Mouse (Mus musculus) midbrain, embryonic 11.5 days (tissue): ENCODE measurements at regions not wholly inside any gene's neighbourhood (a gene's known extent, or its start where the extent isn't known, plus 50 kb on each side); places are given as distances from the start of the nearest gene placed in this dataset.

Experiments
- ATAC-seq: fragments of 200-750 bp; cut with Nextera tagmentation; 2 replicates; pipeline ENCODE4 v1.8.0; 2017; ENCODE audit warnings: moderate TSS enrichment, moderate library complexity; ENCODE audit not compliant: low FRiP score
- DNase-seq: peaks from one replicate; pipeline ENCODE4 v3.0.0; 2015; ENCODE audit warnings: low spot score; ENCODE audit errors: missing footprints
- H3K27ac ChIP-seq: fragments of 300-500 bp; sonication (generic); 2 replicates; pipeline ENCODE4 v1.5.1; 2014; ENCODE audit warnings: low read depth, low read length
- H3K27me3 ChIP-seq: fragments of 300-500 bp; sonication (generic); 2 replicates; pipeline ENCODE4 v1.6.1; 2014; ENCODE audit warnings: mild to moderate bottlenecking, low read length, moderate library complexity, mixed read lengths; ENCODE audit not compliant: control insufficient read depth, insufficient read depth
- H3K36me3 ChIP-seq: fragments of 300-500 bp; sonication (generic); 2 replicates; pipeline ENCODE4 v1.6.1; 2014; ENCODE audit warnings: mild to moderate bottlenecking, low read length, moderate library complexity, mixed read lengths; ENCODE audit not compliant: control insufficient read depth, insufficient read depth
- H3K4me1 ChIP-seq: fragments of 300-500 bp; sonication (generic); 2 replicates; pipeline ENCODE4 v1.6.1; 2014; ENCODE audit warnings: low read length; ENCODE audit not compliant: control insufficient read depth, insufficient read depth
- H3K4me2 ChIP-seq: fragments of 300-500 bp; sonication (generic); 2 replicates; pipeline ENCODE4 v1.6.1; 2014; ENCODE audit warnings: mild to moderate bottlenecking, moderate library complexity
- H3K4me3 ChIP-seq: fragments of 300-500 bp; sonication (generic); 2 replicates; pipeline ENCODE4 v1.5.1; 2014; ENCODE audit warnings: low read depth, low read length
- H3K9ac ChIP-seq: fragments of 300-500 bp; sonication (generic); 2 replicates; pipeline ENCODE4 v1.6.1; 2014; ENCODE audit warnings: low read length
- H3K9me3 ChIP-seq: fragments of 300-500 bp; sonication (generic); 2 replicates; pipeline ENCODE4 v1.6.1; 2016; ENCODE audit warnings: low read length; ENCODE audit not compliant: control insufficient read depth
- WGBS: fragments of 180-500 bp; shearing (Covaris S2); extraction: QIAGEN DNeasy Blood & Tissue Kit; methylation state at CpG from one replicate; pipeline ENCODE4 v1.1.7; 2014; 5-methylcytosine and 5-hydroxymethylcytosine counted together

- ATAC-seq = no peak
- Histone ChIP-seq H3K27ac (no peak overlapping the region), H3K4me2 (no peak overlapping the region), H3K4me3 (no peak overlapping the region), H3K36me3 (no peaks in the 10 kb centered on the region), H3K9me3 (no peaks in the 10 kb centered on the region), H3K9ac (no peak overlapping the region), H3K27me3 (no peaks in the 10 kb centered on the region), H3K4me1 (no peaks in the 10 kb centered on the region)
- WGBS = 85% methylated on average over 2 of the region's 2 CpGs
- DNase-seq = no peak
Observed at GRCm38 (mm10) chr7:124685424-124685823, 702.8 kb downstream of the Hs3st4 start.

DNA sequence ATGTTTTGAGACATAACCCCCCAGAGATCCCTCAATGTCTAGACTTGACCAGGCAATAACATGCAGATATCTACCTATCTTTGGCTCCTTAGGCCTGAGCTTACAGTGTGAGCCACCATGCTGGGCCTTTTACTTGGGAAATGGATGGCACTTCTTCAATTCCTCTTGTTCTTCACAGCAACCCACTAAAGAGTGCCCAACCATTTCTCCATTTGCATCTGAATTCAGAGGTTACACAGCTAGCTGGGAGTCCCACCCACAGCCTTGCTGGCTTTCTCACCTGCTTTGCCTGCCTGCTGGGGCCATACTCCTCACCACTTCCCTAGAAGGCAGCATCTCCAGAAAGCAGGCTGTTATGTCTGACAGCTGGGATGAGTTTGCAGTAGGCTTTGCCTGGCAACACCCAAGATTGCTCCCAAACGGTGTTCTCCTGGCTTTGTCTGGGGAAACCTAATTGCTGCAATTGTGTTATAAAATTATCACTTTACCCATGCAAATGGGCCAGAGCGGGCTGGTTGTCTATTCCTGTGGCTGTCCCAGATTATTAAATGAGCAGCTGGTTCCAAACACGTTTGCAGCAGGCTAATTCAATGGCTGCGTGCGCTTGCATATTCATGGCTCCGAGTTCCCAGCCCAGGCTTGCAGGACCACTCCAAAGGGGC lies 721.6 kb downstream of the Hs3st4 start:
- WGBS = 63% methylated on average over 6 of the region's 6 CpGs
- Histone ChIP-seq H3K9ac (no peak overlapping the region), H3K4me3 (no peak overlapping the region), H3K9me3 (no peaks in the 10 kb centered on the region), H3K36me3 (no peaks in the 10 kb centered on the region), H3K4me1 (no peaks in the 10 kb centered on the region), H3K27ac (no peak overlapping the region), H3K4me2 (no peak overlapping the region), H3K27me3 (no peaks in the 10 kb centered on the region)
- ATAC-seq = peak; percentile 40; the same call in 1 of the 2 replicates
- no peak for DNase-seq

- H3K36me3 ChIP-seq = no peaks in the 10 kb centered on the region
- ATAC-seq (no peak), DNase-seq (no peak)
- H3K9me3 ChIP-seq = no peaks in the 10 kb centered on the region
- H3K4me2 ChIP-seq = no peak overlapping the region
- H3K27ac ChIP-seq = no peak overlapping the region
- H3K4me1 ChIP-seq = no peaks in the 10 kb centered on the region
- WGBS = 70% methylated on average over 3 of the region's 3 CpGs
- no peak overlapping the region for H3K9ac ChIP-seq
- no peak overlapping the region for H3K4me3 ChIP-seq
- no peaks in the 10 kb centered on the region for H3K27me3 ChIP-seq
Observed at GRCm38 (mm10) chr7:124707143-124707542, 724.5 kb downstream of the Hs3st4 start.

DNA sequence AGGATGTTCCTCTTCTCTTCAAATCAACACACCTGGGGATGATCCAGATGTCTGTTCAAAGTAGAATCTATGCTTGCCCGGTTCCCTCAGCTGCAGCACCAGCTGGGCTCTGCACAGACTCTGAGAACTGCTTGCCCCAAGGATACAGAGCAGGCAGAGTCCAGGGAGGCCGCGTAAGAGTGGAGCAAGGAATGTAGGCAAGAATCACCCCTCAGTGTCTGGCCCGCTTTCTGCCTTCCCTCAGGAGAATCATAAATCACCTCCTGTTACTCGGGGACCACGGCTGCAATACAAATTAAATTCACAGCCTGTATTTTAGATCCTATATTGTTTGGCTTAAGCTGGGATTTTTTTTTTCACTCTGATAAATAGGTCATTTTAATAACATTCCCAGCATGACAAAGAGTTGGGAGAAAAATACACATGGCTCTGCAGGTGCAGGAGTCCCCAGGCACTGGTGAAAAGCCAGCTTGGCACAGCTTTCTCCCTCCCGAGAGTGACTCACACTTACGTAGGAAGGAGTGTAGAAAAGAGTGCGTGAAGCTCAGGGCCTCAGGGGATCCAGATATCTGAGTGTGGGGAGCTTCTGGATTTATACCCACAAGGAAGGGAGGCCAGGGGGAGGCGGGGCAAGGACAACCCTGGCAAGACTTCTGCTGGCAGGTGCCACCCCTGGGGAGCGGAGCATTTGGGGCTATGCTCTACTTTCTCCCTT lies 726.3 kb downstream of the Hs3st4 start:
- H3K4me1 ChIP-seq = no peaks in the 10 kb centered on the region
- no peak overlapping the region for H3K27ac ChIP-seq
- H3K4me3 ChIP-seq = no peak overlapping the region
- no peak overlapping the region for H3K4me2 ChIP-seq
- no peak for DNase-seq
- no peak overlapping the region for H3K9ac ChIP-seq
- no peaks in the 10 kb centered on the region for H3K9me3 ChIP-seq
- no peaks in the 10 kb centered on the region for H3K27me3 ChIP-seq
- ATAC-seq = no peak
- 79% methylated on average over 11 of the region's 11 CpGs for WGBS
- no peaks in the 10 kb centered on the region for H3K36me3 ChIP-seq

GRCm38 (mm10) chr7:124720927-124721326 lies 723.5 kb upstream of the Kdm8 start:
- no peak for DNase-seq
- ATAC-seq = no peak
- no peaks in the 10 kb centered on the region for H3K36me3 ChIP-seq

GRCm38 (mm10) chr7:124742086-124742485 lies 702.4 kb upstream of the Kdm8 start:
- no peaks in the 10 kb centered on the region for H3K9me3 ChIP-seq
- H3K4me3 ChIP-seq = no peak overlapping the region
- DNase-seq (no peak), ATAC-seq (no peak)
- no peak overlapping the region for H3K27ac ChIP-seq
- no peak overlapping the region for H3K9ac ChIP-seq
- H3K36me3 ChIP-seq = no peaks in the 10 kb centered on the region
- no peak overlapping the region for H3K4me2 ChIP-seq
- no peaks in the 10 kb centered on the region for H3K27me3 ChIP-seq
- WGBS = 0% methylated on average over 2 of the region's 2 CpGs
- no peaks in the 10 kb centered on the region for H3K4me1 ChIP-seq

More at GRCm38 (mm10) chr7:124720927-124721326, 723.5 kb upstream of the Kdm8 start:
- no peak overlapping the region for H3K9ac ChIP-seq
- H3K27ac ChIP-seq = no peak overlapping the region
- 55% methylated on average over 1 of the region's 1 CpGs for WGBS
- no peak overlapping the region for H3K4me3 ChIP-seq
- H3K4me1 ChIP-seq = no peaks in the 10 kb centered on the region
- H3K9me3 ChIP-seq = no peaks in the 10 kb centered on the region
- no peak overlapping the region for H3K4me2 ChIP-seq
- no peaks in the 10 kb centered on the region for H3K27me3 ChIP-seq

GRCm38 (mm10) chr7:124746321-124746720 lies 698.2 kb upstream of the Kdm8 start:
- Histone ChIP-seq H3K4me2 (no peak overlapping the region), H3K36me3 (no peaks in the 10 kb centered on the region), H3K9me3 (no peaks in the 10 kb centered on the region), H3K4me1 (no peaks in the 10 kb centered on the region), H3K9ac (no peak overlapping the region), H3K27me3 (no peaks in the 10 kb centered on the region), H3K27ac (no peak overlapping the region), H3K4me3 (no peak overlapping the region)
- DNase-seq (no peak), ATAC-seq (no peak)
- 88% methylated on average over 2 of the region's 2 CpGs for WGBS

- no peak for DNase-seq
- Histone ChIP-seq H3K27ac (no peak overlapping the region), H3K9me3 (no peaks in the 10 kb centered on the region), H3K4me1 (no peaks in the 10 kb centered on the region), H3K4me2 (no peak overlapping the region), H3K9ac (no peak overlapping the region), H3K4me3 (no peak overlapping the region), H3K27me3 (no peaks in the 10 kb centered on the region), H3K36me3 (no peaks in the 10 kb centered on the region)
- ATAC-seq = no peak
- WGBS = 86% methylated on average over 3 of the region's 3 CpGs
Observed at GRCm38 (mm10) chr7:124748396-124748795, 696.1 kb upstream of the Kdm8 start.

DNA sequence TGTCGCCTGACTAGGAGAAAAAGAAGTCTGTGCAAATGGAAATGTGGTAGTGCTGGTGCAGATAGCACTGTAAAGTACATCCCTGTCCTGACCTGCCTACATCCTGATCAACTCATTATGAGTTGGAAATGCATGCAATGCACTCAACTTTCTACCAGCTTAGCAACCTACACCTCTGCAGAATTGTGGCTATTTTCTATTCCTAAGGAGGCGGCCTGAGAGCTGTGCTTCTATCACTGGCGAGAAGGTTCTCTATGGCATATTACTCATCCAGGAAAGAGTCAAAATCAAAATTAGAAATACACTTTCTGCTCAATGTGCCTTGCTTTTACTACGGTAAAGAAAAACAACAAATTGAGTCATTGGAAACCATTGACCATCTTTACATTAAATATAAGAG lies 685.4 kb upstream of the Kdm8 start:
- Histone ChIP-seq H3K4me1 (no peaks in the 10 kb centered on the region), H3K4me2 (no peak overlapping the region), H3K27me3 (no peaks in the 10 kb centered on the region), H3K36me3 (no peaks in the 10 kb centered on the region), H3K9me3 (no peaks in the 10 kb centered on the region), H3K4me3 (no peak overlapping the region), H3K27ac (no peak overlapping the region), H3K9ac (no peak overlapping the region)
- WGBS = 92% methylated on average over 4 of the region's 4 CpGs
- ATAC-seq = no peak
- no peak for DNase-seq
